Mouse (Mus musculus) urinary bladder, postnatal 25 days (tissue): ENCODE results near the gene Shbg.

ENCODE experiments used
- DNase-seq: peaks from one replicate; pipeline ENCODE4 v3.0.0; 2022; ENCODE audit warnings: low spot score

The Shbg gene

GRCm38 (mm10) chr11:69565131-69565530, 52.6 kb downstream of the Shbg start:
- no peak for DNase-seq
